Mouse (Mus musculus) intestine, postnatal 0 days (tissue): ENCODE measurements around the gene Hcls1. TPM values are rescaled to one million over a fixed set of nuclear protein-coding genes. Genes with fewer than 3 reads are reported as not detected.

ENCODE experiments used
- ATAC-seq: fragments of 200-750 bp; cut with Nextera tagmentation; 2 replicates; pipeline ENCODE4 v1.8.0; 2017; ENCODE audit warnings: mild to moderate bottlenecking, moderate TSS enrichment, moderate library complexity
- H3K27ac ChIP-seq: fragments of 300-500 bp; sonication (generic); 2 replicates; pipeline ENCODE4 v1.5.1; 2014; ENCODE audit warnings: mild to moderate bottlenecking, low read depth, low read length, moderate library complexity
- H3K27me3 ChIP-seq: fragments of 300-500 bp; sonication (generic); replicated peaks from 2 replicates; pipeline ENCODE4 v1.6.1; 2014; ENCODE audit warnings: low read length, mixed read lengths; ENCODE audit not compliant: control insufficient read depth, insufficient read depth
- H3K36me3 ChIP-seq: fragments of 300-500 bp; sonication (generic); 2 replicates; pipeline ENCODE4 v1.6.1; 2014; ENCODE audit warnings: mild to moderate bottlenecking, moderate library complexity; ENCODE audit not compliant: control insufficient read depth, insufficient read depth
- H3K4me1 ChIP-seq: fragments of 300-500 bp; sonication (generic); replicated peaks from 2 replicates; pipeline ENCODE4 v1.6.1; 2014; ENCODE audit warnings: antibody characterized with exemption, low read length, mixed read lengths; ENCODE audit not compliant: control insufficient read depth, insufficient read depth
- H3K4me2 ChIP-seq: fragments of 300-500 bp; sonication (generic); replicated peaks from 2 replicates; pipeline ENCODE4 v1.6.1; 2014; ENCODE audit warnings: low read depth, mild to moderate bottlenecking, moderate library complexity
- H3K4me3 ChIP-seq: fragments of 300-500 bp; sonication (generic); 2 replicates; pipeline ENCODE4 v1.5.1; 2014; ENCODE audit warnings: low read depth, low read length
- H3K9ac ChIP-seq: fragments of 300-500 bp; sonication (generic); 2 replicates; pipeline ENCODE4 v1.6.1; 2014; ENCODE audit warnings: mild to moderate bottlenecking, low read depth, low read length
- H3K9me3 ChIP-seq: fragments of 300-500 bp; sonication (generic); 2 replicates; pipeline ENCODE4 v1.6.1; 2016; ENCODE audit warnings: mixed run types; ENCODE audit not compliant: control insufficient read depth
- CTCF ChIP-seq: sonication (generic); IDR thresholded peaks from 2 replicates; pipeline ENCODE4 v1.5.1; 2016; ENCODE audit warnings: low read depth, mild to moderate bottlenecking, control low read depth, antibody characterized with exemption, moderate library complexity
- WGBS: fragments of 180-500 bp; shearing (Covaris S2); extraction: QIAGEN DNeasy Blood & Tissue Kit; methylation state at CpG from one replicate; pipeline ENCODE4 v1.1.7; 2014; 5-methylcytosine and 5-hydroxymethylcytosine counted together
- polyA plus RNA-seq: library from polyadenylated mRNA; unstranded; fragments of >200 nt; fragmentation: Nextera tagmentation; extraction: Ambion mirVana; gene quantifications from 2 replicates; pipeline ENCODE4 v1.2.1, GENCODE M21; 2015

The Hcls1 gene
- polyA plus RNA-seq = 16.1 and 18.7 TPM in 2 replicates

DNA sequence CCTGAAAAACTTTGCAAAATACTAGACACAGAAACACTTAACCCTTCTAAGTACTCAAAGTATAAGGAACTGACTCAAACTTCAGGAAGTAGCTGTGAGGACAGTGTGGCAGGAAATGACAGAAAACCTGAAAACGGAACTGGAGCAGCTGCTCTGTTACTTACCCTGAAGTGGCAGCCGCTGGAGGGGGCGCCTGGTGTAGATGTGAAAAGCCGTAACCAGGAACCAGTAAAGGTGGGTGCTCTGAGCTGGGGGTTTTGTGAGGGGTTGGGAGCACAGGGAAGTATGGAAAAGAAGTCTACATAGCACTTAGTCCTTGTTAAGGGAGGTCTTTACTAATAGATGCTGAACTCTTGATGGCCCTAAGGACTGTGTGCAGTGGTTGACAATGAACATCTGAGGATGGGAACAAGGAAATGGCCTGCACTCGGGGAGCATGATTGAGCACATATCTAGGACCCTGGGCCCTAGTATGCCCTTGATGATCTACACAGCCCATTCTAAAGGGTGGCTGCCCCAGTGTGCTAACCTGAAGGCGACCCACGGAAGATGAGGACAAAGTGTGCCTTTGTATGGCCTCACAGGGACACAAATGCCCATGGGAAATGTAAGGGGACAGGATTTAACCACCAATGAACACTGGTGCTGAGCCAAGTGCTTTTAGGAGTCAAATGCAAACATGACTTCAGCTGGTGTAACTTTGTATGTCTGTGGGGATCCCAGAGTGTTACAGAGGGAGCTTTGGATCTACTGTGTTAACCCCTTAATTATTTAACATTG lies at the start of gene Hcls1:
TSS of gene Hcls1 (plus strand) at position 143 of the 780 bp plus-strand sequence.
- no peaks in the 10 kb centered on the region for H3K27me3 ChIP-seq
- ATAC-seq = 0 out of 2 replicates have a peak, but pooled peaks have one; percentile 26
- no peaks in the 10 kb centered on the region for H3K4me1 ChIP-seq
- peak within 1 kb of the TSS; percentile 72 for H3K27ac ChIP-seq
- peak within 1 kb of the TSS; percentile 6; the same call in 1 of the 2 replicates for H3K4me3 ChIP-seq
- H3K36me3 ChIP-seq = peaks cover 30% of the 10 kb centered on the region
- H3K9me3 ChIP-seq = no peaks in the 10 kb centered on the region
- TF ChIP-seq CTCF = no peak
- H3K4me2 ChIP-seq = peak within 1 kb of the TSS; percentile 40
- WGBS = 59% methylated on average over 7 of the region's 7 CpGs
- no peak within 1 kb of the TSS for H3K9ac ChIP-seq

DNA sequence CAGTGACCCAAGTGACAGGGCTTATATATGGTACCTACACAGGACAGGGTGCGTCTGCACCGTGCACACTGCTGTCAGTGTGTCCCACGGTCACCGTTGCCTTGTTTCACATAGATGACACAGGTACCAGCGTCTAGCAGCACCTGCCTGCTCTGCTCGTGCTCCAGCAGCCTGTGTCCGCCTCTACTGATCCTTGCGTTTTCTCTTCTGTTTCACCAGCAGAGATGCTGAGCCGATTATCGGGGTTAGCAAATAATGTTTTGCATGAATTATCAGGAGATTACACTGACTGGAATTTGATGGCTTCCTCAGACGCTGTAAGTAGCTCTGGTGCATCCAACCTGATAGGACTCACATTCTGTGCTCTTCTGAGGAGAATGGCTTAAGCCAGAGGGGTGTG lies 48.9 kb upstream of the Hcls1 start:
- WGBS = 91% methylated on average over 11 of the region's 11 CpGs
- H3K36me3 ChIP-seq = peaks cover 39% of the 10 kb centered on the region
- no peak for TF ChIP-seq CTCF
- no peak overlapping the region for H3K27ac ChIP-seq
- no peaks in the 10 kb centered on the region for H3K27me3 ChIP-seq
- no peak overlapping the region for H3K4me3 ChIP-seq
- H3K4me1 ChIP-seq = no peaks in the 10 kb centered on the region; the same call in 1 of the 2 replicates
- no peak overlapping the region for H3K4me2 ChIP-seq
- no peak for ATAC-seq
- H3K9me3 ChIP-seq = no peaks in the 10 kb centered on the region
- H3K9ac ChIP-seq = no peak overlapping the region

DNA sequence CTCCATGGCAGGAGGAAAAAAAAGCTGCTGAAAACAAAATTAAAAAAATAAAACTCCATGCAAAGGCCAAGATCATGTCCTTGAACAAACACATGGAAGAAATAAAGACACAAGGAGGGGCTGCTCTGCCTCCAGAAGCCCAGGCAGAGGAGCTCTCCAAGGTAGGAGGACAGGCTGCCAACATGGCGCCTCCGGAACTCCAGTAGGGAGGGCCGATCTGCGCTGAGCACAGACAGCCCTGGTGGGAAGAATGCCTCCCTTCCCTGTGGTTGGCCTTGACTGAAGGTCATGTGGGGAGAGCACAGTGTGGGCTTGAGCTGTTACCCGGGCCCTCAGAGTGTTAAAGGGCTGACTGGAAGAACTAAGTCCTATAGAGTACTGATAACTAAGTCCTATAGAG lies 47.2 kb upstream of the Hcls1 start:
- no peak for TF ChIP-seq CTCF
- Histone ChIP-seq H3K27me3 (no peaks in the 10 kb centered on the region), H3K36me3 (peaks cover 50% of the 10 kb centered on the region), H3K4me3 (no peak overlapping the region), H3K9ac (no peak overlapping the region), H3K4me2 (no peak overlapping the region), H3K27ac (no peak overlapping the region), H3K9me3 (no peaks in the 10 kb centered on the region), H3K4me1 (no peaks in the 10 kb centered on the region)
- ATAC-seq = no peak
- 85% methylated on average over 5 of the region's 5 CpGs for WGBS

- H3K36me3 ChIP-seq = peaks cover 75% of the 10 kb centered on the region
- WGBS = 90% methylated on average over 3 of the region's 3 CpGs
- H3K4me3 ChIP-seq = no peak overlapping the region
- no peak overlapping the region for H3K4me2 ChIP-seq
- H3K27ac ChIP-seq = no peak overlapping the region
- no peaks in the 10 kb centered on the region for H3K4me1 ChIP-seq
- ATAC-seq = no peak
- no peaks in the 10 kb centered on the region for H3K27me3 ChIP-seq
- no peaks in the 10 kb centered on the region for H3K9me3 ChIP-seq
- H3K9ac ChIP-seq = no peak overlapping the region
- no peak for TF ChIP-seq CTCF
Measured at GRCm38 (mm10) chr16:36890559-36890958, 44.2 kb upstream of the Hcls1 start.

DNA sequence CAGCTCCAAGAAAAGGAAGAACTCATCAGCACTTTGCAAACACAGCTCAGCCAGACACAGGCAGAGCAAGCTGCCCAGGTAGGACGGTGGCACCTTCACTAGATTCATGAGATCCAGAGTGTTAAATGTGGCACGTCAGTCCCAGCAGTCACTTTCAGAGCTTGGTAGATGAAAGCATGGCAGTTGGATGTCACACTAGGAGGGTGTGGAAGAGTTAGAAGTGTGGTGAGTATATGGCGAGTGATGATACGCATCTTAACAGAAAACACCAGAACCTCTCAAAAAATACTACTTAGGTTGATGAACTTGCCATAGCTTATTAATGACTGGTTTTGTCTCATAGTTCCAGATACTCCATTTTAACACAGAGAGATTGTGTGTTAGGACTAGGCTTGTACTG lies 43.4 kb upstream of the Hcls1 start:
- H3K9ac ChIP-seq = no peak overlapping the region
- H3K27me3 ChIP-seq = no peaks in the 10 kb centered on the region
- no peaks in the 10 kb centered on the region for H3K4me1 ChIP-seq
- WGBS = 98% methylated on average over 4 of the region's 4 CpGs
- no peak for ATAC-seq
- H3K9me3 ChIP-seq = no peaks in the 10 kb centered on the region
- TF ChIP-seq CTCF = no peak
- H3K4me2 ChIP-seq = no peak overlapping the region
- no peak overlapping the region for H3K4me3 ChIP-seq
- no peak overlapping the region for H3K27ac ChIP-seq
- peaks cover 76% of the 10 kb centered on the region for H3K36me3 ChIP-seq

DNA sequence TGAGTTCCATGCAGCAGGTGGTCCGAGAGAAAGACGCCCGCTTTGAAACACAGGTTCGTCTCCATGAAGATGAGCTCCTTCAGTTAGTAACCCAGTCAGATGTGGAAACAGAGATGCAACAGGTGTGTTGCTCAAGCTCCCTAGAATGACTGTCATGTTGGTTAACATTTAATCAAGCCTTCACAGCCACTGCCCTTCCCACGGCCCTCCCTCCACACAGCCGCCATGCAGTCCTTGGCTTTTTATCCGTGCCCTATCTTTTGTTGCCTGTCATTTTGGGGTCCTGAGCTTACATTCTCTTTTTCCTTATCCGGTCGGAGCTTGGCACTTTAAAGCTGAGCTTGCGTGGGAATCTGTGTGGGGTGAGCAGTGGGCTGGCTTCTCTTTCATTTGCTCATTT lies 41.5 kb upstream of the Hcls1 start:
- no peaks in the 10 kb centered on the region for H3K9me3 ChIP-seq
- no peaks in the 10 kb centered on the region for H3K27me3 ChIP-seq
- TF ChIP-seq CTCF = no peak
- no peaks in the 10 kb centered on the region for H3K4me1 ChIP-seq
- peaks cover 79% of the 10 kb centered on the region for H3K36me3 ChIP-seq
- no peak overlapping the region for H3K4me2 ChIP-seq
- H3K27ac ChIP-seq = no peak overlapping the region
- no peak overlapping the region for H3K4me3 ChIP-seq
- ATAC-seq = no peak
- 82% methylated on average over 10 of the region's 10 CpGs for WGBS
- H3K9ac ChIP-seq = no peak overlapping the region
